Comparison of ENCODE assay signal across 20 mouse cellular contexts in genomic region chr15:103039609-103040008, GRCm38 (mm10). TPM values are rescaled to one million over a fixed set of nuclear protein-coding genes. Genes with fewer than 3 reads are reported as not detected.
DNase-seq lines count a peak whose midpoint lies in the region; ATAC-seq lines count a peak whose summit lies in the region.
"Had no signal": no experiment of that assay in that cellular context is flagged by ENCODE, and none has a peak within 500 bp of the region (broad histone marks: within the 10 kb centered on the region; RNA-seq: fewer than 3 reads in every experiment).

No protein-coding gene starts in this region.

- no peak overlapping the region for H3K9ac ChIP-seq in kidney, embryonic 15.5 days
- H3K9ac ChIP-seq in hindbrain, embryonic 12.5 days: peak overlapping the region; percentile 42
- H3K9ac ChIP-seq in stomach, embryonic 15.5 days: no peak overlapping the region
- H3K9ac ChIP-seq: embryonic facial prominence, embryonic 15.5 days; forebrain, embryonic 12.5 days; liver, postnatal 0 days had no signal

- no peak for DNase-seq in kidney, postnatal 14 days
- DNase-seq in limb, embryonic 10.5 days (ENCODE audit: low spot score): peak; percentile 45
- DNase-seq in urinary bladder, adult 2 months (ENCODE audit: low spot score): no peak
- DNase-seq in lung, postnatal 25 days (ENCODE audit: low spot score): no peak
- no peak for DNase-seq in kidney, adult 9 months
- DNase-seq: cerebellum, postnatal 36 days; gastrocnemius, postnatal 25 days; heart, postnatal 14 days; liver; liver, postnatal 0 days; lung, postnatal 14 days; right cerebral cortex, adult 18-20 months had no signal

- H3K27ac ChIP-seq in kidney, embryonic 15.5 days: peak overlapping the region; percentile 28; the same call in 1 of the 2 replicates
- peak overlapping the region; percentile 77 for H3K27ac ChIP-seq in hindbrain, embryonic 12.5 days
- peak overlapping the region; percentile 57; the same call in 1 of the 2 replicates for H3K27ac ChIP-seq in limb, embryonic 10.5 days
- H3K27ac ChIP-seq in stomach, embryonic 15.5 days: peak overlapping the region; percentile 85
- H3K27ac ChIP-seq: embryonic facial prominence, embryonic 15.5 days; forebrain, embryonic 12.5 days; heart, embryonic 10.5 days had no signal

- H3K4me1 ChIP-seq in kidney, embryonic 15.5 days: peaks cover 81% of the 10 kb centered on the region
- no peaks in the 10 kb centered on the region; the same call in 1 of the 2 replicates for H3K4me1 ChIP-seq in hindbrain, embryonic 12.5 days
- H3K4me1 ChIP-seq in limb, embryonic 10.5 days: peaks cover 72% of the 10 kb centered on the region
- H3K4me1 ChIP-seq in stomach, embryonic 15.5 days: peaks cover 23% of the 10 kb centered on the region
- H3K4me1 ChIP-seq: forebrain, embryonic 12.5 days had no signal

- no peaks in the 10 kb centered on the region for H3K9me3 ChIP-seq in kidney, embryonic 15.5 days (replicated peaks)
- H3K9me3 ChIP-seq in hindbrain, embryonic 12.5 days (replicated peaks): no peaks in the 10 kb centered on the region
- no peaks in the 10 kb centered on the region for H3K9me3 ChIP-seq in limb, embryonic 10.5 days (replicated peaks)
- H3K9me3 ChIP-seq in stomach, embryonic 15.5 days: no peaks in the 10 kb centered on the region
- H3K9me3 ChIP-seq: embryonic facial prominence, embryonic 15.5 days; forebrain, embryonic 12.5 days; heart, embryonic 10.5 days had no signal

- H3K4me3 ChIP-seq in kidney, embryonic 15.5 days (replicated peaks): no peak overlapping the region
- H3K4me3 ChIP-seq in hindbrain, embryonic 12.5 days: peak overlapping the region; percentile 24
- H3K4me3 ChIP-seq in limb, embryonic 10.5 days: peak overlapping the region; percentile 39; the same call in 1 of the 2 replicates
- no peak overlapping the region for H3K4me3 ChIP-seq in stomach, embryonic 15.5 days (replicated peaks)
- H3K4me3 ChIP-seq: embryonic facial prominence, embryonic 15.5 days; forebrain, embryonic 12.5 days; heart, embryonic 10.5 days had no signal

- no peaks in the 10 kb centered on the region for H3K36me3 ChIP-seq in kidney, embryonic 15.5 days
- no peaks in the 10 kb centered on the region for H3K36me3 ChIP-seq in hindbrain, embryonic 12.5 days
- no peaks in the 10 kb centered on the region for H3K36me3 ChIP-seq in limb, embryonic 10.5 days
- H3K36me3 ChIP-seq in stomach, embryonic 15.5 days: no peaks in the 10 kb centered on the region
- H3K36me3 ChIP-seq: embryonic facial prominence, embryonic 15.5 days; forebrain, embryonic 12.5 days; heart, embryonic 10.5 days had no signal

- no peak for ATAC-seq in kidney, embryonic 15.5 days (replicated peaks; ENCODE audit: low FRiP score)
- no peak for ATAC-seq in hindbrain, embryonic 12.5 days (ENCODE audit: low FRiP score)
- ATAC-seq in stomach, embryonic 15.5 days (ENCODE audit: insufficient read depth, low FRiP score, low read depth): no peak
- ATAC-seq: intestine, postnatal 0 days; liver, postnatal 0 days had no signal

- WGBS in kidney, embryonic 15.5 days: 17% methylated on average over 3 of the region's 3 CpGs
- WGBS in hindbrain, embryonic 12.5 days: 3% methylated on average over 3 of the region's 3 CpGs
- WGBS in limb, embryonic 10.5 days: 4% methylated on average over 3 of the region's 3 CpGs
- WGBS in stomach, embryonic 15.5 days: 25% methylated on average over 3 of the region's 3 CpGs

- no peak overlapping the region for H3K4me2 ChIP-seq in kidney, embryonic 15.5 days
- peak overlapping the region; percentile 50 for H3K4me2 ChIP-seq in hindbrain, embryonic 12.5 days (replicated peaks)
- peak overlapping the region; percentile 26; the same call in 1 of the 2 replicates for H3K4me2 ChIP-seq in stomach, embryonic 15.5 days
- H3K4me2 ChIP-seq: embryonic facial prominence, embryonic 15.5 days; forebrain, embryonic 12.5 days had no signal

- H3K27me3 ChIP-seq in kidney, embryonic 15.5 days: peaks cover 63% of the 10 kb centered on the region
- H3K27me3 ChIP-seq in hindbrain, embryonic 12.5 days: peaks cover 100% of the 10 kb centered on the region
- peaks cover 100% of the 10 kb centered on the region for H3K27me3 ChIP-seq in limb, embryonic 10.5 days (ENCODE audit: low read depth, poor library complexity, severe bottlenecking)
- no peaks in the 10 kb centered on the region for H3K27me3 ChIP-seq in stomach, embryonic 15.5 days (replicated peaks)

RNA-seq across cellular contexts. Expression of gene Hoxc4, which starts 20.9 kb away (rescaled TPM):
- polyA plus RNA-seq in kidney, embryonic 15.5 days (2015; fragmentation: Nextera tagmentation; extraction: Ambion mirVana): 7.9 and 10.2 TPM in 2 replicates
- 34.5 and 59.6 TPM in 2 replicates for polyA plus RNA-seq in hindbrain, embryonic 12.5 days (2016; fragmentation: Nextera tagmentation; extraction: Ambion mirVana)
- 9.1 and 9.8 TPM in 2 replicates for polyA plus RNA-seq in limb, embryonic 10.5 days (2016; fragmentation: Nextera tagmentation; extraction: Ambion mirVana)
- 16.2 and 17.3 TPM in 2 replicates for polyA plus RNA-seq in stomach, embryonic 15.5 days (2015; fragmentation: Nextera tagmentation; extraction: Ambion mirVana)
- polyA plus RNA-seq in urinary bladder, adult 2 months (2012; rRNA removed): 0.76 and 0.80 TPM in 2 replicates
- polyA plus RNA-seq: forebrain, embryonic 12.5 days had no signal

RNA-seq across cellular contexts. Expression of gene Hoxc6, which starts 41.6 kb away (rescaled TPM):
- polyA plus RNA-seq in kidney, embryonic 15.5 days (2015; fragmentation: Nextera tagmentation; extraction: Ambion mirVana): 10.9 and 11.0 TPM in 2 replicates
- polyA plus RNA-seq in hindbrain, embryonic 12.5 days (2016; fragmentation: Nextera tagmentation; extraction: Ambion mirVana): 2.1 and 2.3 TPM in 2 replicates
- polyA plus RNA-seq in limb, embryonic 10.5 days (2016; fragmentation: Nextera tagmentation; extraction: Ambion mirVana): 10.1 and 10.2 TPM in 2 replicates
- polyA plus RNA-seq in stomach, embryonic 15.5 days (2015; fragmentation: Nextera tagmentation; extraction: Ambion mirVana): 2.6 and 4.7 TPM in 2 replicates
- 2.1 and 2.5 TPM in 2 replicates for polyA plus RNA-seq in urinary bladder, adult 2 months (2012; rRNA removed)
- polyA plus RNA-seq: forebrain, embryonic 12.5 days; liver, postnatal 0 days; spleen, adult 2 months had no signal

RNA-seq across cellular contexts. Expression of gene Hoxc8, which starts 49.2 kb away (rescaled TPM):
- 8.7 and 11.1 TPM in 2 replicates for polyA plus RNA-seq in kidney, embryonic 15.5 days (2015; fragmentation: Nextera tagmentation; extraction: Ambion mirVana)
- polyA plus RNA-seq in hindbrain, embryonic 12.5 days (2016; fragmentation: Nextera tagmentation; extraction: Ambion mirVana): not detected in 2 replicates
- polyA plus RNA-seq in limb, embryonic 10.5 days (2016; fragmentation: Nextera tagmentation; extraction: Ambion mirVana): 5.1 and 6.0 TPM in 2 replicates
- 1.4 and 1.9 TPM in 2 replicates for polyA plus RNA-seq in stomach, embryonic 15.5 days (2015; fragmentation: Nextera tagmentation; extraction: Ambion mirVana)
- polyA plus RNA-seq in urinary bladder, adult 2 months (2012; rRNA removed): 0.39 and 0.47 TPM in 2 replicates
- polyA plus RNA-seq: embryonic facial prominence, embryonic 15.5 days; forebrain, embryonic 12.5 days; liver, postnatal 0 days; spleen, adult 2 months had no signal

Comparison
In these comparisons a context has a peak if more than half of its experiments do, and no peak if none do; other contexts are left out.
1. H3K27ac ChIP-seq: peak in every context shown above with its lines; median percentile 85 in stomach, embryonic 15.5 days; 77 in hindbrain, embryonic 12.5 days; 57 in limb, embryonic 10.5 days; 28 in kidney, embryonic 15.5 days.
2. H3K4me3 ChIP-seq: peak in hindbrain, embryonic 12.5 days (single experiment) and limb, embryonic 10.5 days (single experiment); none in kidney, embryonic 15.5 days (single experiment) and stomach, embryonic 15.5 days (single experiment).